Mouse (Mus musculus) embryonic facial prominence, embryonic 10.5 days (tissue): Measurements from ENCODE around the gene Lrrc25. TPM values are rescaled to one million over a fixed set of nuclear protein-coding genes. Genes with fewer than 3 reads are reported as not detected.

Source experiments
- DNase-seq: peaks from one replicate; pipeline ENCODE4 v3.0.0-alpha.2; 2017; ENCODE audit warnings: low spot score
- H3K27ac ChIP-seq: fragments of 300-500 bp; sonication (generic); replicated peaks from 2 replicates; pipeline ENCODE4 v1.5.1; 2016; ENCODE audit warnings: mild to moderate bottlenecking
- H3K27me3 ChIP-seq: fragments of 300-500 bp; sonication (generic); replicated peaks from 2 replicates; pipeline ENCODE4 v1.6.1; 2016; ENCODE audit warnings: low read depth, mild to moderate bottlenecking; ENCODE audit not compliant: poor library complexity, severe bottlenecking
- H3K36me3 ChIP-seq: fragments of 300-500 bp; sonication (generic); replicated peaks from 2 replicates; pipeline ENCODE4 v1.6.1; 2016; ENCODE audit warnings: mild to moderate bottlenecking, moderate library complexity
- H3K4me1 ChIP-seq: fragments of 300-500 bp; sonication (generic); 2 replicates; pipeline ENCODE4 v1.6.1; 2016
- H3K4me3 ChIP-seq: fragments of 300-500 bp; sonication (generic); 2 replicates; pipeline ENCODE4 v1.5.1; 2016; ENCODE audit warnings: mild to moderate bottlenecking, moderate library complexity
- H3K9me3 ChIP-seq: fragments of 300-500 bp; sonication (generic); 2 replicates; pipeline ENCODE4 v1.6.1; 2016; ENCODE audit warnings: mild to moderate bottlenecking
- WGBS: fragments of 180-500 bp; shearing (Covaris S2); methylation state at CpG from one replicate; pipeline ENCODE4 v1.1.7; 2016; 5-methylcytosine and 5-hydroxymethylcytosine counted together
- polyA plus RNA-seq: library from polyadenylated mRNA; unstranded; fragments of >200 nt; fragmentation: Nextera tagmentation; extraction: Ambion mirVana; gene quantifications from 2 replicates; pipeline ENCODE4 v1.2.1, GENCODE M21; 2016

The Lrrc25 gene
- polyA plus RNA-seq, 1 experiment from 2014 or later: 0.77 TPM

DNA sequence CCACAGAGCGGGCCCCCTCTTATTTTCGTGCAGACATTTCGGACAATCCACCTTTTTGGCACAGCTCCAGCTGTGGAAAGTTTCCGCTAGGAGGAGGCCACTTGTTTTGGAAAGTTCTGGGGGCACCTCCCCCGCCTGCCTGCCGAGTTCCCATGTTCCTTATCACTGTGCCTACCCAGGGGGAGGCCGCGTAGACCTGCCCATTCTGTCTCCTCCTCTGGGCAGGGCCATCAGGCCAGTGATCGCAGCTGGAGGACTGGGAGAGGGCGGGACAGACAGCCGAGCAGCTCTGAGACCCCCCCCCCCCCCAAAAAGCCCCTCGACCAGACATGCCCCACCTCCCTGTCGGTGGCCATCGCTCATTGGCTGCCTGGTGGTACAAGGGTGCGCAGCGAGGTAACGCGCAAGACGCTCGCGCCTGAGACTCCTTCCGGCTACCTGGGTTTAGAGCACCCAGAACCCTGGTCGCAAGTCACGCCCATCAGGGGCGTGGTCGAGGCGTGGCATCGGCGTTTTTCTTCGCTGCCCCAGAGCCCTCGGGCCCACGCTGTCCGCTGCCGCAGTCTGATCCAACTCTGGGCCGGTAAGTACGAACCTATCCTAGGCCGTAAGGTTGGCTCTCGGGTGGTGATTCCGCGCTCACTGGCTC is 21.9 kb upstream of the Lrrc25 start, which contains the start of gene Isyna1:
Gene Isyna1, plus strand, starts transcription at position 413 of the 649 bp plus-strand sequence.
- Histone ChIP-seq H3K9me3 (no peaks in the 10 kb centered on the region), H3K27ac (peak within 1 kb of the TSS; percentile 86), H3K4me3 (peak within 1 kb of the TSS; percentile 85), H3K27me3 (peaks cover 33% of the 10 kb centered on the region), H3K36me3 (peaks cover 69% of the 10 kb centered on the region), H3K4me1 (peaks cover 65% of the 10 kb centered on the region)
- under 1% methylated on average over 40 of the region's 40 CpGs for WGBS
- DNase-seq: peak; percentile 97

- Histone ChIP-seq H3K36me3 (peaks cover 68% of the 10 kb centered on the region), H3K27me3 (peaks cover 40% of the 10 kb centered on the region), H3K4me1 (peaks cover 73% of the 10 kb centered on the region), H3K27ac (peak overlapping the region; percentile 86), H3K9me3 (no peaks in the 10 kb centered on the region), H3K4me3 (peak overlapping the region; percentile 85)
- DNase-seq: peak; percentile 69
- 12% methylated on average over 82 of the region's 82 CpGs for WGBS
Observed at GRCm38 (mm10) chr8:70594621-70595564, 21.1 kb upstream of the Lrrc25 start.

DNA sequence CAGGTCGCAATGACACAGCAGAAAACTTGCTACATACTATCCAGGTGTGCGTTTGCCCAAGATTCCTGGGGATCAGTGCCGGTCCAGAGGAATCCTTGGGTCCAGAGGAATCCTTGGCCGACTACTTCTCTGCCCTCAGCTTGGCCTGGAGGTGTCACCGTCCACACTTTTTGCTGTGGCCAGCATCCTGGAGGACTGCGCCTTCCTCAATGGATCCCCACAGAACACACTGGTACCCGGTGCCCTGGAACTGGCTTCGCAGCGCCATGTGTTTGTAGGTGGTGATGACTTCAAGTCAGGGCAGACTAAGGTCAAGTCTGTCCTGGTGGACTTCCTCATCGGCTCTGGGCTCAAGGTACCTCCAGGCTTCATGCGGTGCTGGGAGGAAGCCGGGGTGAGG is 20.1 kb upstream of the Lrrc25 start:
- Histone ChIP-seq H3K4me3 (peak overlapping the region; percentile 85), H3K4me1 (peaks cover 82% of the 10 kb centered on the region), H3K36me3 (peaks cover 62% of the 10 kb centered on the region), H3K27me3 (peaks cover 40% of the 10 kb centered on the region), H3K9me3 (no peaks in the 10 kb centered on the region), H3K27ac (no peak overlapping the region)
- no peak for DNase-seq
- WGBS: 94% methylated on average over 12 of the region's 12 CpGs

- 94% methylated on average over 18 of the region's 18 CpGs for WGBS
- DNase-seq: no peak
- Histone ChIP-seq H3K27me3 (peaks cover 40% of the 10 kb centered on the region), H3K9me3 (no peaks in the 10 kb centered on the region), H3K4me3 (peak overlapping the region; percentile 85; the same call in 1 of the 2 replicates), H3K4me1 (peaks cover 86% of the 10 kb centered on the region), H3K27ac (no peak overlapping the region), H3K36me3 (peaks cover 59% of the 10 kb centered on the region)
Observed at GRCm38 (mm10) chr8:70596216-70596615, 19.7 kb upstream of the Lrrc25 start.

- Histone ChIP-seq H3K27ac (no peak overlapping the region; the same call in 1 of the 2 replicates), H3K9me3 (0 out of 2 replicates have a peak, but pooled peaks cover 3% of the 10 kb centered on the region), H3K4me1 (peaks cover 93% of the 10 kb centered on the region), H3K36me3 (peaks cover 55% of the 10 kb centered on the region), H3K4me3 (peak overlapping the region; percentile 85), H3K27me3 (peaks cover 40% of the 10 kb centered on the region)
- DNase-seq: peak; percentile 48
- 82% methylated on average over 17 of the region's 17 CpGs for WGBS
Observed at GRCm38 (mm10) chr8:70596775-70597416, 19.1 kb upstream of the Lrrc25 start.

DNA sequence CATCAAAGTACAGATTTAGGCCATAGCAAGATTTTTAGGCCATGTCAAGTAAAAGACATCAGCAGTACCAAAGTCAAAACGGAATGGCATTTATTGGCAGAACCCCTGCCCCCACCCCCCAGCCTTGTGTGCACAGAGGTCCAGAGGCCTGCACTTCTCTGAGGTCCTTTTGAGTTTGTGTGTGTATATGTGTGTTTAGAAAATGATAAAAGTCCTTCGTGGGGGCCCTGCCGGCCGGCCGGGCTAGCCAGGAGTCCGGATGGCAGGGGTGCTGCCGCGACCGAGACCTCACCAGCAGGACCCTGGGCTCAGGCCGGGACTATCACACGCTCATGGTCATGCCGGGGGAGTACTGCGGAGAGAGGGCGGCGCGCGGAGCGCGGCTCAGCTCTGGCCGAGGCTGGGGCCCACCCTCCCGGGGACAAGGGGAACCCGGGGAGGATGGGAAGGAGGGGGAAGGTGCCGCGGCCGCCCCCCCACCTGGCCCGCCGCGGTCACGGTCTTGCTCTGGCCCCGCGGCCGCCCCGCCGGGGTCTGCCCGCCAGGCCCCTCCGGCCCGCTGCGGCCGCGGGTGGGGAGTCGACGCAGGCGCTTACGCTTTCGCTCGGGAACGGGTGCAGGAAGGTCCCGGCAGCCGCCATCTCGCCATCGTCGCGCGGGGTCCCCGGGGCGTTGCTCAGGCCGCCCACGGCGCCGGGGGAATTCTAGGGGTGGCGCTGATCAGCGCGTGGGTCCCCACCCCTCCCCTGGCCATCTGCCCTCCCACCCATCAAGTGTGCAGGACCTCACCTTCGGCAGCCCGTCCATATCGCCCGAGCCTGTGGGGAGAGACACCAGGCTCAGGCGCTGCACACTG is 18.3 kb upstream of the Lrrc25 start:
- WGBS: 8% methylated on average over 68 of the region's 68 CpGs
- H3K27ac ChIP-seq: peak overlapping the region; percentile 81
- peaks cover 40% of the 10 kb centered on the region for H3K27me3 ChIP-seq
- H3K4me1 ChIP-seq: peaks cover 92% of the 10 kb centered on the region
- peak overlapping the region; percentile 64 for H3K4me3 ChIP-seq
- H3K9me3 ChIP-seq: peaks cover 7% of the 10 kb centered on the region; the same call in 1 of the 2 replicates
- H3K36me3 ChIP-seq: peaks cover 57% of the 10 kb centered on the region
- peak; percentile 50 for DNase-seq

DNA sequence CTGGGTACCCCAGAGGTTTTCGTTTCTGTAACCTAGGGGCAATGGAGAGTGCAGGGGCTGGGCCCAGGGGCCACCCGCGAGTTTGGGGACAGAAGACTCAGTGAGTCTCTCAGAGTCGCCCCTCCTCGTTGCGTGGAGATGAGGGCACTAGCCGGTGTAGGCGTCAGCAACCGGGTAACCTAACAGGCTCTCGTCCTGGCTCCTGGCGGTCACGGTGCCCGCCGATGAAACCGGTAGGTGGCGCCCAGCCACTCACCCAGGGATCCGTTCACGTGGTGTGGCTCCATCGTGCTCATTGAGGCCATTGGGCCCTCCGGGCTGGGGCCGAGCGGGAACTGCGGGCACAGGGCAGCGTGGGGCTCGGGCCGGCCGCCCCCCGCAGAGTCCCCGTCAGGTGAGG is 17.7 kb upstream of the Lrrc25 start:
- Histone ChIP-seq H3K9me3 (peaks cover 11% of the 10 kb centered on the region; the same call in 1 of the 2 replicates), H3K4me3 (peak overlapping the region; percentile 64), H3K27me3 (peaks cover 40% of the 10 kb centered on the region), H3K36me3 (peaks cover 63% of the 10 kb centered on the region), H3K4me1 (peaks cover 86% of the 10 kb centered on the region), H3K27ac (peak overlapping the region; percentile 81)
- peak; percentile 90 for DNase-seq
- WGBS: 1% methylated on average over 29 of the region's 29 CpGs

DNA sequence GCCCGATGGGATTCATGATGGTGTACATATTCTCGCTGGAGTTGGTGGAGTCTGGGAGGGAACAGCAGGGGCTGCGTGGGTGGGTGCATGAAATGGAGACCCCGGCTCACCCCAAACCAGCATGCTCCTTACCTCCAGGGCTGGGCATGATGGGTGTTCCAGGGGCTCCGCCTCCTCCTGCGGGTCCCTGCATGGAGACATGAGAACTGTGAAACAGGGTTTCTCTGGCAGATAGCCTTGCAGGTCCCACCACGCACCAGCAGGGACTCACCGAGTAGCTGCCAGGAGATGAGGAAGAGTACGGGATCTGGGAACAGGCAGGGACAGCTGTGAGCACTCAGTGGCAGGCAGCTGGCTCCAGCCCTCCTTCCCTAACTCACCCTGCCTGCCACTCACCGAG is 17.2 kb upstream of the Lrrc25 start:
- peak overlapping the region; percentile 64 for H3K4me3 ChIP-seq
- H3K36me3 ChIP-seq: peaks cover 68% of the 10 kb centered on the region
- WGBS: 22% methylated on average over 10 of the region's 10 CpGs
- DNase-seq: peak; percentile 68
- peak overlapping the region; percentile 81 for H3K27ac ChIP-seq
- peaks cover 12% of the 10 kb centered on the region; the same call in 1 of the 2 replicates for H3K9me3 ChIP-seq
- peaks cover 82% of the 10 kb centered on the region for H3K4me1 ChIP-seq
- H3K27me3 ChIP-seq: peaks cover 40% of the 10 kb centered on the region

DNA sequence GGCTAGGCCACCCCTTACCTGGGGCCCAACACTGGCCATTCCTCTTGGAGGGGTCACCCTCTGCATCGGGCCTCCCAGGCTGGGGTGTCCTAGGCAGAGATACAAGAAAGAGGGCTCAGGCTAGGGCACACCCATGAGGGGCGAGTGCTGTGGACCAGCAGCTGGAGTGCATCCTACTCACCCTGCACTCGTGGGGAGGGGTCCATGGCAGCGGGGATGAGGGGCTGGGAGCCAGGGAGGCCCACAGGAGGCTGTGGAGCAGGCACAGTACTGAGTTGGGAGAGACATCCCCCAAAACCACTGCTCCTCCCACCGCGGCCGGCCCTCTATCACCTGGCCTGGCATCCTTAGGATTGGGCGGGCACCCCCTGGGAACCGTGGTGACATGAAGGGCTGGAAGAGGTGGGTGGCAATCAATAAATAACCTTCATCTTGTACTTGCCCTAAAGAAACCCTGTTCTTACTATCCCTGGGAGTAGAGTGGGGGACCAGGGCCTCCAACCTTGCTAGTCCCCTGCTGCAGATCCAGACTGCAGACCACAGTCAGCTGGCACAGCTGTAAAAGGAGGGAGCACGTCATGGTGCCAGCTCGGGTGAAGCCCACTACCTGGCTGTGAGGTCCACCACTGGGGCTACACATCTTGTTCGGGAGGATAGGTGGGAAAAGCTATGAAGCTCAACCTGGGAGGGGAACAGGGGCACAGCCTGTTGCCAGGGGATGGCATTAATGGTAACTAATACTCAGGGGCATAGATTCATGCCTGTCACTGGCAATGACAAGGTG is 16.3 kb upstream of the Lrrc25 start:
- H3K27ac ChIP-seq: peak overlapping the region; percentile 81
- H3K27me3 ChIP-seq: peaks cover 40% of the 10 kb centered on the region
- no peak for DNase-seq

DNA sequence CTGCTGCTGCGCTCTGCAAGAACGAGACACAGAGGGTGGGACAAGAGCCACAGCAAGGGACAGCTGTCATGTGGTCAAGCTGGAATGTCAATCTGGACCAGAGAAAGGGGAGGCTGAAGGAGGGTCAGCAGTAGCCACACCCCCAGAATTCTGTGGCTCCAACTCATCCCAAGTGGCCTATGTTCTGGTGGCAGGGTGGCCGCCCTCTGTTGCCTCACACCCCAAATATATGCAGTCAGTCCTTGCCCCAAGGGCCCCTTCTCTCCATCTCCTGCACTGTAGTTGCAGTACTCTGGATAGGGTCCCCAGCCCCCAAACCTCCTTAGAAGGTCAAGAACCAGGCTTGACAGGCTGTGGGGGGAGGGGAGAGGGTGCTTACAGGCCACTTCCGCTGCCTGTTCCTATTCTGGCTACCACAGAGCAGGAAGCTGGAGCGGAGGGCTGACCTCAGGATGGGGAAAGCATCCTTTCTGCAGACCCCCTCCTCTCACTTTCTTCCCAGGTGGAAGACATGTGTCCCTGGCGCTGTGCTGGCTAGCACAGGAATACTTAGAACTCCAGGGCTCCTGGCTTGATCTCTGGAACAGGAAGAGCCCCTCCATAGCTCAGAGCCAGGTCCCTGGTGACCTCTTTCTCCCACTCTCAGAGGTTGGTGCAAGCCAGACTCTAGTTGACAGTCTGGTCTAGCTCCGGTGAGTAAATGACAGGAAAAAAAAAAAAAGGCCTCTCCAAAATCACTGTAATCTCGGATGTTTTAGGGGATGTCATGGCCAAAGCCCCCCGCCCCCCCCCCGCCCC is 15.3 kb upstream of the Lrrc25 start:
- DNase-seq: peak; percentile 71
- WGBS: 11% methylated on average over 10 of the region's 10 CpGs
- Histone ChIP-seq H3K27me3 (peaks cover 34% of the 10 kb centered on the region), H3K36me3 (peaks cover 79% of the 10 kb centered on the region), H3K9me3 (peaks cover 12% of the 10 kb centered on the region; the same call in 1 of the 2 replicates), H3K4me1 (peaks cover 79% of the 10 kb centered on the region), H3K27ac (peak overlapping the region; percentile 81), H3K4me3 (peak overlapping the region; percentile 52)

More for the DNA sequence above, 16.3 kb upstream of the Lrrc25 start:
- Histone ChIP-seq H3K36me3 (peaks cover 78% of the 10 kb centered on the region), H3K9me3 (peaks cover 12% of the 10 kb centered on the region; the same call in 1 of the 2 replicates), H3K4me1 (peaks cover 81% of the 10 kb centered on the region), H3K4me3 (peak overlapping the region; percentile 52)
- 87% methylated on average over 12 of the region's 12 CpGs for WGBS
